Mouse (Mus musculus): ENCODE results near the gene Gm20075. TPM values are rescaled to one million over a fixed set of nuclear protein-coding genes. Genes with fewer than 3 reads are reported as not detected.

Gm20075 gene
- polyA plus RNA-seq, 1 experiment from 2014 or later: 23.4 TPM

GRCm38 (mm10) chr13:96040275-96041042 lies 40.7 kb downstream of the Gm20075 start:
- no peaks in the 10 kb centered on the region for H3K9me3 ChIP-seq
- H3K27ac ChIP-seq: no peak overlapping the region
- no peaks in the 10 kb centered on the region for H3K27me3 ChIP-seq (replicated peaks)
- no peak for ATAC-seq (ENCODE audit: low FRiP score, low read depth)
- 83% methylated on average over 11 of the region's 11 CpGs for WGBS
- no peak overlapping the region for H3K9ac ChIP-seq
- no peaks in the 10 kb centered on the region for H3K36me3 ChIP-seq
- no peak overlapping the region for H3K4me2 ChIP-seq (replicated peaks)
- no peak overlapping the region for H3K4me3 ChIP-seq
- no peaks in the 10 kb centered on the region for H3K4me1 ChIP-seq

GRCm38 (mm10) chr13:96039536-96039935 lies 41.6 kb downstream of the Gm20075 start:
- Histone ChIP-seq H3K4me2 (replicated peaks) (no peak overlapping the region), H3K36me3 (no peaks in the 10 kb centered on the region), H3K27ac (no peak overlapping the region), H3K9me3 (no peaks in the 10 kb centered on the region), H3K9ac (no peak overlapping the region), H3K4me3 (no peak overlapping the region), H3K27me3 (replicated peaks) (no peaks in the 10 kb centered on the region), H3K4me1 (no peaks in the 10 kb centered on the region)
- ATAC-seq (ENCODE audit: low FRiP score, low read depth): no peak
- WGBS: 87% methylated on average over 1 of the region's 1 CpGs

DNA sequence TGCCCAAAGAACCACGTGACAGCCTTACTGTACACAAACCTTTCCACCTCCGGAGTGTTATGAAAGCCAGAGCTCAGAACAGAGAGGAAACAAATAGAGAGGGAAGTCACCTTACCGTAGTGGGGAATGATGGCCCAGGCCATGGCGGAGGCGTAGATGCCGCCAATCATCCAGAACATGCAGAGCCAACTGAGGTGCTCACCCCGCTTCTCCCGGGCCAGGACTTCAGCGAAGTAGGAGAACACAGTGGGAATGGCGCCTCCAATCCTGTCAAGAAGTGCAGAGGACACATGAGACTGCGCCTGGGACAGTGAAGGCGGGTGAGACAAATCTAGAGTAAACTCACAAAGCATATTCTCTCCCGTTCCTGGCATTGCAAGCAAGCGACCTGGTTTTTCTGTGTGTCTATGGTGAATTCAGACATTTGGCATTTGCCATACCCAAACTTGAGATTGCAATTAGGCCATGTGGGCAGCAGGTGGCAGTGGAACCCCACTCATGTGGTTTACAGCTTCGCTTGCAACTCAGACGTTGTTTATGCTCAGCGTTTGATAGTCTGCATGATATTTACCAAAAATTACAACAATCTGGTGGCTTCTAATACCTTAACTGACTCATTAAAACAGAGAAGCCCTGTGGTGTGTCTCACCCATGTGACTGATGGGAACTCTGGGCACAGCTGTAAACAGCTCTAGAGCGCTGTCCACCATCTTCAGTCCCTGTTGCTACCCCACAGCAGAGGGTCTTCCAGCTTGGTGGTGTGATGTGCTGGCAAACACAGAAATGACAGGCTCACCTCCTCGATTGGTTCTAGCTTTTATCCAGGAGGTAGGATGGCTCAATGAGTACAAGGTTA lies 50.6 kb downstream of the Gm20075 start:
- 67% methylated on average over 19 of the region's 19 CpGs for WGBS
- Histone ChIP-seq H3K9me3 (no peaks in the 10 kb centered on the region), H3K27me3 (replicated peaks) (no peaks in the 10 kb centered on the region), H3K4me2 (replicated peaks) (no peak overlapping the region), H3K4me1 (no peaks in the 10 kb centered on the region), H3K4me3 (no peak overlapping the region), H3K9ac (no peak overlapping the region), H3K27ac (no peak overlapping the region), H3K36me3 (no peaks in the 10 kb centered on the region)
- ATAC-seq (ENCODE audit: low FRiP score, low read depth): 0 out of 2 replicates have a peak, but pooled peaks have one; percentile 13

Other genes starting within 250 kb of the Gm20075 start
- gene Iqgap2, start 189.5 kb downstream of the Gm20075 start, polyA plus RNA-seq (2016; fragmentation: Nextera tagmentation; extraction: Ambion mirVana): 9.5 TPM in 2 replicates
- gene Gm17190, start 678 bp upstream of the Gm20075 start, polyA plus RNA-seq (2016; fragmentation: Nextera tagmentation; extraction: Ambion mirVana): 0.37 and 0.87 TPM in 2 replicates
- gene Sv2c, start 51.2 kb upstream of the Gm20075 start, polyA plus RNA-seq (2016; fragmentation: Nextera tagmentation; extraction: Ambion mirVana): 16.3 and 16.4 TPM in 2 replicates